Mouse (Mus musculus): ENCODE measurements at regions not wholly inside any gene's neighbourhood (a gene's known extent, or its start where the extent isn't known, plus 50 kb on each side); places are given as distances from the start of the nearest gene placed in this dataset.

- DNase-seq (ENCODE audit: low read depth): no peak
- no peak for TF ChIP-seq CTCF (IDR thresholded peaks at IDR 0.05; ENCODE audit: borderline replicate concordance, extremely low read depth, insufficient read depth, insufficient read length)
- TF ChIP-seq POLR2A (IDR thresholded peaks at IDR 0.05; ENCODE audit: borderline replicate concordance, extremely low read depth, insufficient read depth, insufficient read length, poor library complexity, severe bottlenecking): no peak
Measured at GRCm38 (mm10) chr3:107826241-107826760, 50.7 kb upstream of the Eps8l3 start.

- TF ChIP-seq POLR2A (IDR thresholded peaks at IDR 0.05; ENCODE audit: borderline replicate concordance, extremely low read depth, insufficient read depth, insufficient read length, poor library complexity, severe bottlenecking): no peak
- TF ChIP-seq CTCF (IDR thresholded peaks at IDR 0.05; ENCODE audit: borderline replicate concordance, extremely low read depth, insufficient read depth, insufficient read length): no peak
- no peak for DNase-seq (ENCODE audit: low read depth)
Measured at GRCm38 (mm10) chr3:107825468-107825867, 51.6 kb upstream of the Eps8l3 start.

GRCm38 (mm10) chr3:107824378-107824777, 52.7 kb upstream of the Eps8l3 start:
- DNase-seq (ENCODE audit: low read depth): no peak
- TF ChIP-seq CTCF (IDR thresholded peaks at IDR 0.05; ENCODE audit: borderline replicate concordance, extremely low read depth, insufficient read depth, insufficient read length) (no peak), POLR2A (IDR thresholded peaks at IDR 0.05; ENCODE audit: borderline replicate concordance, extremely low read depth, insufficient read depth, insufficient read length, poor library complexity, severe bottlenecking) (no peak)

GRCm38 (mm10) chr3:107823655-107824266, 53.3 kb upstream of the Eps8l3 start:
- DNase-seq (ENCODE audit: low read depth): peak; percentile 19

GRCm38 (mm10) chr3:107823177-107823576, 53.9 kb upstream of the Eps8l3 start:
- no peak for TF ChIP-seq CTCF (IDR thresholded peaks at IDR 0.05; ENCODE audit: borderline replicate concordance, extremely low read depth, insufficient read depth, insufficient read length)
- TF ChIP-seq POLR2A (IDR thresholded peaks at IDR 0.05; ENCODE audit: borderline replicate concordance, extremely low read depth, insufficient read depth, insufficient read length, poor library complexity, severe bottlenecking): no peak
- no peak for DNase-seq (ENCODE audit: low read depth)

More at GRCm38 (mm10) chr3:107823655-107824266, 53.3 kb upstream of the Eps8l3 start:
- TF ChIP-seq CTCF (IDR thresholded peaks at IDR 0.05; ENCODE audit: borderline replicate concordance, extremely low read depth, insufficient read depth, insufficient read length): no peak
- TF ChIP-seq POLR2A (IDR thresholded peaks at IDR 0.05; ENCODE audit: borderline replicate concordance, extremely low read depth, insufficient read depth, insufficient read length, poor library complexity, severe bottlenecking): no peak

GRCm38 (mm10) chr3:107822499-107822898, 54.5 kb upstream of the Eps8l3 start:
- DNase-seq (ENCODE audit: low read depth): no peak

GRCm38 (mm10) chr3:107821952-107822351, 55.1 kb upstream of the Eps8l3 start:
- TF ChIP-seq CTCF (IDR thresholded peaks at IDR 0.05; ENCODE audit: borderline replicate concordance, extremely low read depth, insufficient read depth, insufficient read length): no peak
- TF ChIP-seq POLR2A (IDR thresholded peaks at IDR 0.05; ENCODE audit: borderline replicate concordance, extremely low read depth, insufficient read depth, insufficient read length, poor library complexity, severe bottlenecking): no peak

More at GRCm38 (mm10) chr3:107822499-107822898, 54.5 kb upstream of the Eps8l3 start:
- TF ChIP-seq CTCF (IDR thresholded peaks at IDR 0.05; ENCODE audit: borderline replicate concordance, extremely low read depth, insufficient read depth, insufficient read length): no peak
- no peak for TF ChIP-seq POLR2A (IDR thresholded peaks at IDR 0.05; ENCODE audit: borderline replicate concordance, extremely low read depth, insufficient read depth, insufficient read length, poor library complexity, severe bottlenecking)

GRCm38 (mm10) chr3:107819622-107820021, 57.4 kb upstream of the Eps8l3 start:
- DNase-seq (ENCODE audit: low read depth): no peak
- TF ChIP-seq CTCF (IDR thresholded peaks at IDR 0.05; ENCODE audit: borderline replicate concordance, extremely low read depth, insufficient read depth, insufficient read length) (no peak), POLR2A (IDR thresholded peaks at IDR 0.05; ENCODE audit: borderline replicate concordance, extremely low read depth, insufficient read depth, insufficient read length, poor library complexity, severe bottlenecking) (no peak)

More at GRCm38 (mm10) chr3:107821952-107822351, 55.1 kb upstream of the Eps8l3 start:
- DNase-seq (ENCODE audit: low read depth): no peak

- TF ChIP-seq POLR2A (IDR thresholded peaks at IDR 0.05; ENCODE audit: borderline replicate concordance, extremely low read depth, insufficient read depth, insufficient read length, poor library complexity, severe bottlenecking) (no peak), CTCF (IDR thresholded peaks at IDR 0.05; ENCODE audit: borderline replicate concordance, extremely low read depth, insufficient read depth, insufficient read length) (no peak)
- DNase-seq (ENCODE audit: low read depth): no peak
Measured at GRCm38 (mm10) chr3:107818616-107819495, 58.2 kb upstream of the Eps8l3 start.

GRCm38 (mm10) chr3:107816031-107816430, 55.8 kb upstream of the Csf1 start:
- no peak for TF ChIP-seq POLR2A (IDR thresholded peaks at IDR 0.05; ENCODE audit: borderline replicate concordance, extremely low read depth, insufficient read depth, insufficient read length, poor library complexity, severe bottlenecking)
- TF ChIP-seq CTCF (IDR thresholded peaks at IDR 0.05; ENCODE audit: borderline replicate concordance, extremely low read depth, insufficient read depth, insufficient read length): no peak
- DNase-seq (ENCODE audit: low read depth): no peak

- TF ChIP-seq CTCF (IDR thresholded peaks at IDR 0.05; ENCODE audit: borderline replicate concordance, extremely low read depth, insufficient read depth, insufficient read length): no peak
- TF ChIP-seq POLR2A (IDR thresholded peaks at IDR 0.05; ENCODE audit: borderline replicate concordance, extremely low read depth, insufficient read depth, insufficient read length, poor library complexity, severe bottlenecking): no peak
- DNase-seq (ENCODE audit: low read depth): no peak
Measured at GRCm38 (mm10) chr3:107814280-107814679, 54.0 kb upstream of the Csf1 start.
